Mouse (Mus musculus): ENCODE results near the gene Arl15.

- TF ChIP-seq CTCF (IDR thresholded peaks at IDR 0.05) (no peak), EP300 (IDR thresholded peaks at IDR 0.05) (no peak)
Measured at GRCm38 (mm10) chr13:113852376-113852666, 58.0 kb downstream of the Arl15 start.
